Mouse (Mus musculus) layer of hippocampus, adult 2 months (tissue): ENCODE measurements around the gene Tbc1d20. TPM values are rescaled to one million over a fixed set of nuclear protein-coding genes. Genes with fewer than 3 reads are reported as not detected.
"Not testable (repeated sequence)": the region's sequence is repeated elsewhere in the genome, so short reads cannot be mapped to it uniquely, and the experiment has no call there.

ENCODE experiments used
- DNase-seq, 2 experiments: peaks; one replicate each; pipeline ENCODE4 v3.0.0; 2022; ENCODE audit warnings: low spot score in 2 of 2
- H3K27ac ChIP-seq: fragments of 200-600 bp; 2 replicates; pipeline ENCODE4 v1.8.1; 2022
- H3K4me3 ChIP-seq: fragments of 200-600 bp; 2 replicates; pipeline ENCODE4 v1.8.1; 2022; ENCODE audit warnings: mild to moderate bottlenecking
- CTCF ChIP-seq: fragments of 200-600 bp; conservative IDR thresholded peaks from 2 replicates; pipeline ENCODE4 v1.8.1; 2022; ENCODE audit warnings: antibody characterized with exemption, mild to moderate bottlenecking, moderate library complexity
- long read RNA-seq, 2 experiments: library from polyadenylated mRNA; stranded (forward); transcript quantifications; one replicate each; pipeline ENCODE4 v2.0.0; 2021; ENCODE audit warnings: borderline mapping rate in 2 of 2
- total RNA-seq, 2 experiments: library from RNA; stranded (reverse); gene quantifications; 2 replicates each; pipeline ENCODE4 v1.2.3; 2021

Tbc1d20 gene
- 10 to 100 TPM; 51.1 to 54.6 TPM for total RNA-seq
- long read RNA-seq, experiment 1, transcript Tbc1d20-201 (8 exons, 3,386 nt), result major isoform, 21 of 34 reads
- long read RNA-seq, experiment 1, partial matches to known transcripts, result 7 of 34 reads
- long read RNA-seq, experiment 1, other reads (novel, unspliced or antisense), result 5 of 34 reads
- long read RNA-seq, experiment 2, transcript Tbc1d20-201 (8 exons, 3,386 nt), result major isoform, 42 of 59 reads
- long read RNA-seq, experiment 2, partial matches to known transcripts, result 12 of 59 reads
- long read RNA-seq, experiment 2, other reads (novel, unspliced or antisense), result 5 of 59 reads

DNA sequence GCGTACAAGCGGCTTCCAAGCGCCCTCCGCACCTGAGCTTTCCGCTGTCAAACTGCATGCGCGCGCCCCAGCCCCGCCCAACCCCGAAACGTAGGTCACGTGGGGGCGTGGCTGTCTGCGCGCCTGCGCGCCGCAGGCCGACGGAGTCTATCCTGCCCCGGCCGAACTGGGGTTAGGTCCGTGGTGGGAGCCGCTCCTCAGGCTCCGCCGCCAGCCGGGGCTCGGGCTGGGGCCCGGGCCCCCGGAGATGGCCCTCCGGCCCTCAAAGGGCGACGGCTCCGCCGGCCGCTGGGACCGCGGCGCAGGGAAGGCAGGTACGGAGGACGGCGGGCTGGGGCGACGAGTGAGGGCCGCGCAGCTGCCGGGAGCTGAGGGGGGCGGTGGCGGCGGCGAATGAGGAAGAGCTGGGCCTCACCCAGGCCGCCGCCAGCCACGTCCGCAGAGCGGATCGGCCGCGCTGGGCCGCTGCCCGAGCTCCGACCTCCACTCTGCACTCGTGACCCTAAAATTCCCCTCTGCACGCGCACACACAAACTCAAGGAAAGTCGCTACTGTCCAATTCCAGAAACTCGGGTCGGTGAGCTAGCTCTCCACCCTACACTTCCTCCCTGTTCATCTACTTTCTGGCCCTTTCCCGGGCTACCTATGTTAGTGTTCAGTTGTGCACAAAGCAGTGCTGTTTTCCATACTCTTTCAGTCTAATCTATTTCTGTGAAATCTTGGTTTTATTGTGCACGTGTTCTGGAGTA, at the start of gene Tbc1d20:
Tbc1d20 (plus strand) TSS at position 102 of the 749 bp plus-strand sequence.
- Histone ChIP-seq H3K4me3 (peak within 1 kb of the TSS; percentile 81), H3K27ac (peak within 1 kb of the TSS; percentile 93)
- no peak for TF ChIP-seq CTCF
- peak; percentile 88 for DNase-seq

DNA sequence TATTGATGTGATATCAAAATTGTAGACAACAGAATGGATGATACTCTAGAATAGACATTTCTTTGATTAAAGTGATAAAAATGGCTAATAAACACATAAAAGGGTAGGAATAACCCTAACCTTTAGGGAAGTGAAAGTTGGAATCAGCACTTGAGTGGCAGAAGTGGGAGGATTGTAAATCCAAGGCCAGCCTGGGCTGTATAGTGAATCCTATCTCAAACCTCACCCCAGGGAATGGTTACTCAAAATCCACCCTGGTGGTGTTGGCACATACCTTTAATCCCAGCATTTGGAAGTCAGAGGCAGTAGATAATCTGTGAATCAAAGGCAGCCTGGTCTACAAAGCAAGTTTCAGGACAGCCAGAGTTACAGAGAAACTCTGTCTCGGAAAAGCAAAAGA, 46.4 kb upstream of the Tbc1d20 start:
- no peak for TF ChIP-seq CTCF
- Histone ChIP-seq H3K27ac (no peak overlapping the region), H3K4me3 (no peak overlapping the region)
- DNase-seq, result no peak

DNA sequence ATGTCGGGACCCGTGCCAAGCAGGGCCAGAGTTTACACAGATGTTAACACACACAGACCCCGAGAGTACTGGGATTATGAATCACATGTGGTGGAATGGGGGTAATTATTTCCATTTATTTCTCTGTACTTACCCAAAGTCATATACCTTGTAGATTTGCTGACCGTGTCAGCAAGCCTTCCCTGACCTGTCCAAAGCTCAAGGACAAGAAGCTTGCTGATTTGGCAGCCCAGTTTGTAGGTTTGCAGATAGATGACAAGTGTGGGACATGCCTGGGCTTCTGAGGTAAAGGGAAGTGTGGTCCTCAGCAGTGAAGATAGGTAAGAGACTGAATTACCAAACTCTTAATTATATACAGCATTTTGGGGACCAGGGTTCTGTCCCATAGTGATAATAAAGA, 43.1 kb upstream of the Tbc1d20 start:
- TF ChIP-seq CTCF, result no peak
- no peak for DNase-seq
- Histone ChIP-seq H3K4me3 (no peak overlapping the region), H3K27ac (no peak overlapping the region)

DNA sequence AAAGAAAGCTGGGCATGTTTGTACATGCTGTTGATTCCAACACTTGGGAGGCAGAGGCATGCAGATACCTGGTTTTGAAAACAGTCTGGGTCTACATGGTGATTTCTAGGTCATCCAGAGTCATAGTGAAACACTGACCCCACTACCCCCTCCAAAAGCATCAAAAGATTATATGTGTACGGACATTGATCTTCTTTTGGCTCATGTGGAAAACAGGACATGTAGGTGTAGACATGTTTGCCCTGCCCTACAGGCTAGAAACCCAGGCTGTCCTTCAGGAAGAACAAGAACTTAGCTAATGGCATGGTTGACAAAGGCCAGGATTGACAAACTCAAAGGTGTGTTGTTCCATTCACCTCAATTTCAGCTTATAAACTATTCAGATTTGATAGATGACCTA, 33.9 kb upstream of the Tbc1d20 start:
- no peak for DNase-seq
- Histone ChIP-seq H3K4me3 (no peak overlapping the region), H3K27ac (no peak overlapping the region)
- TF ChIP-seq CTCF, result no peak

DNA sequence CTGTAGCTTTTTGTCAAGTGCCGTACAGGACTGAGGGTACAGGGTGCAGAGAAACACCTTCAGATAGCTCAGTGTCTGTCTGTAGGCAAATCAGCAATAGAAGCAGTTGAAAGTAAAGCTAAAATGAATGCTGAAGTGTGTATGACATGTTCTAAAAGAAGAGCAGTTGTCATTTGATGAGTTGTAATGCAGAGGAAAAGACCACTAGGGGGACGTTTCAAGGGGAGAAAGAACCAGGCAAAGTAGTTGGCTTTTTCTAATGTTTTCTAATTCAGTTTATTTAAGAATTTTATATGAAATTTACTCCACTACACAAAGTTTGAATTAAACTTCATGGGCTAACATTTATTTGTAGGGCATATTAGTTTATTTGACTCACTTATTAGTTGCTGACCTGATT, 20.0 kb upstream of the Tbc1d20 start:
- TF ChIP-seq CTCF, result peak; percentile 69
- no peak for DNase-seq
- H3K4me3 ChIP-seq, result no peak overlapping the region
- H3K27ac ChIP-seq, result no peak overlapping the region

DNA sequence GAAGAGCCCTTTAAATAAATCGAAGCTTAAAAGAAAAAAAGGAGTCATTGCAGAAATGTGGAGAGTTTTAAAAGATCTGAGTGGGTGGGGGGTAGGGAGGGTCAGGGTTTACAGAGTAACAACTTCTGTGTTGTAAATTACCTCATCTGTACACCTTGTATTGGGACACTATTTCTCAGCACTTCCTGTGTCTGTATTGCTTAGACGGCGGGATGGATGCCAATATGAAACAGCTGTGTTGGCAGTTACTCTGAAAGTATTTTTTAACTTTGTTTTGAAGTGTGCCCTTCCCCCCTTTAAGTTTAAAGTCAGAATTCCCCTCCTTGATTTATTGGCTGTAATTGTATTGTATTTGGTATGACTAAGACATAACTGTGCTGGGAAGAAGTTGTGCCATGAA, 12.2 kb upstream of the Tbc1d20 start:
- no peak overlapping the region for H3K27ac ChIP-seq
- no peak for TF ChIP-seq CTCF
- no peak overlapping the region for H3K4me3 ChIP-seq
- DNase-seq, result no peak

DNA sequence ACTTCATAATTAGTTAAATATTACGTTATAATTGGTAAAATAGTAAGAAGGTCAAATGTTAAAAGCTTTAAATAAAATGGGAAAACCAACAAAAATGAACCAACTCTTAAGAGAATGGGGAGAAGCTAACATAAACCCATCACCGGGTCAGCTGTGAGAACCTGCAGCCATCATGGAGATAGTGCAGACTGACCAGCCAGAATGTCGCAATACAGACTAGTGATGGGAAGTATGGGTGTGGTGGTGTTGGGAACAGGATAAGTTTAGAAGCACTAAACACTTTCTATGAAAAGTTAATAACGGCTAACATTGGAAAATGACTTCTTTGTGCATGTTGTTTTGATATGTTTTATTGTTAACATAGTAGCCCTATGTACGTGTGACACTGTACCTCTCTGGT, 6.1 kb upstream of the Tbc1d20 start:
- Histone ChIP-seq H3K27ac (no peak overlapping the region), H3K4me3 (no peak overlapping the region)
- no peak for TF ChIP-seq CTCF
- DNase-seq, result no peak

DNA sequence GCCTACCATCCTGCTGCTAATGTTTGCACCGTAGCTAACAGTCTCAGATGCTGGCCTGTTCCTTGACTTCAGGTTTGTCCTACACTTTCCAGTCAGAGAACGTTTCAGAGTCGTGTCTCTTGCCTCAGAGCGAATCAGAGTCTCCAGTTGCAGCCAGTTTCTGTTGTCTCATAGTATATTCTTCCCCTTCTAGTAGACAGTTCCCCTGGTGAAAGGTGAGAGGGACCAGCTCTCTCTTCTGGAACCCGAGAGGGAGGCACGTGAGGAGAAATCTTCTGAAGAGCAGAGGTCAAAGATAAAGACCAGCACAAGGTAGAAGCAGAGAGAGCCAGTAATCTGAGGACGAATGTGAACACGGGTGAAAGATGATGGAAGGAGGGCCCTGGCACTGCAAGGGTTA, 5.6 kb upstream of the Tbc1d20 start:
- TF ChIP-seq CTCF, result no peak
- H3K4me3 ChIP-seq, result no peak overlapping the region
- DNase-seq, result no peak
- no peak overlapping the region for H3K27ac ChIP-seq

DNA sequence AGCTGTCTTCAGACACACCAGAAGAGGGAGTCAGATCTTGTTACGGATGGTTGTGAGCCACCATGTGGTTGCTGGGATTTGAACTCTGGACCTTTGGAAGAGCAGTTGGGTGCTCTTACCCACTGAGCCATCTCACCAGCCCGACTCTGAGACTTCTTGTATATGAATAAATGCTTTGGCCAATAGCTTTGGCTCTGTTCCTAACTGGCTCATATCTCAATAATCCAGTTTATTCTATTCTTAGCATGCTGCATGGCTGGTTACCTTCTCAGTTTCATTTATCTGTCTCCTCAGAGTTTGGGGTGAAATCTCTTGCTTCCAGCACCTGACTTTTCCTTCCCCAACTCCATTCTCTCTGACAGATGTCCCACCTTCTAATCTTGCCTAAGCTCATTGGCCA, 4.0 kb upstream of the Tbc1d20 start:
- DNase-seq, H3K27ac ChIP-seq, H3K4me3 ChIP-seq: not testable (repeated sequence)

DNA sequence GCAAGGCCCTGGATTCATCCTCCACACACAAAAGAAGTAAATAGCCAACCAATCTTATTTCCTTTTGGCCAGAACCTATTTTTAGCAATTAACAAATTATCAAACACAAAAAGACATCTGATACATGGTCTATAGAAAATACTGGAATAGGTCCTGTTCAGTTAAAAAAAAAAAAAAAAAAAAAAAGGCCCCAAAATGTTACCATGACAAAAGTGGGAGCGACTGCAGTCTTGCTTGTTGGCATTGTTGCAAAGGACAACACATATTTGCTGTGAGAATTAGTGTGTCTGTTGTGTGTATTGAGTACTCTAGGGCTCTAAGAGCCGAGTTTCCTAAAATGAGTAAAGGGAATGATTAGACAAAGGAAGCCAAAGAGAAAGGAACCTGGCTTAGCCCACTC, 1.2 kb upstream of the Tbc1d20 start:
- Histone ChIP-seq H3K4me3 (no peak overlapping the region), H3K27ac (no peak overlapping the region)
- no peak for TF ChIP-seq CTCF
- no peak for DNase-seq

DNA sequence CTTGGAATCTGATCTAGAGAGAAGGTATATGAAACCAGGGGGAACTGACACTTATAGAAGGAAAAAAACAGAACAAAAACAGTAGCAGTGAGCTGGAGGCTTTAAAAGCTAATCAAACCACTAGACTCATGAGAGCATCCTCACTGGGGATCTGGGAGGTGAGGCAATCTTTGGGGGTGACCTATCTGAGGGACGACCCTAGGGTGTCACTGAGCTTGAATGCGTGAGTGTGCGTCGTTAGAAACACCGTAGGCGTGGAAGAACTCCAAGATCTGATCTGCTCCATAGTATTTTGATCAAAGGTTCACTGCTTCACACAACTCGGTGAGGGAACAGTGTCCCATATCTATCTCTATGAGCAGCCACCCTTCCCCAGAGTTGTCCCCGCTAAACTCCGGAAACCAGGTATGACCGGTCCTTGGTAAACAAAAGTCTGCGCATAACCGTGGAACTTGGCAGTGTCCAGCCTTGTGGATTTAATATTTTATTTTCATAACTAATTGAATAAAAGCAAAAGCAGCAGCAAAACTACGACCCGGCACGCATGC, 375 bp upstream of the Tbc1d20 start:
- no peak for TF ChIP-seq CTCF
- peak overlapping the region; percentile 81 for H3K4me3 ChIP-seq
- H3K27ac ChIP-seq, result peak overlapping the region; percentile 93
- DNase-seq, result no peak

DNA sequence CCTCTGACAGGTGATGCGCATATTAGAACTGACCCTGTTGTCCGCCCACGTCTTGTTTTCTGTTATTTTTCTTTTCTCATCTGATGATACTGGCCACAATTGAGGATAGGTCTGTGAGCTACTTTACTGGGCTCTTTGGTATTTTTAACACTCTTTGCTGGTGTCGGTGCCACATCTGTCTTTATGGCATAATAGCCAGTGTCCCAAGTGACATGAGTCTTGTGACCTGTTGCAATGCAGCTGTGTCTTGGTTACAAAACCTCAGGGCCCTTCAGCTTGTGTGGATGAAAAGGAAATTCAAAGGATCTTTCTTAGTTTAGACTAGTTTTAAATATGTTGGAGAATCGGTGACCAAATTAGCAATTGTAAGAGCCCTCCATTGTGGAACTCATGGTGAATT, 913 bp downstream of the Tbc1d20 start:
- H3K4me3 ChIP-seq, result peak overlapping the region; percentile 81
- H3K27ac ChIP-seq, result peak overlapping the region; percentile 93
- no peak for DNase-seq
- TF ChIP-seq CTCF, result no peak

DNA sequence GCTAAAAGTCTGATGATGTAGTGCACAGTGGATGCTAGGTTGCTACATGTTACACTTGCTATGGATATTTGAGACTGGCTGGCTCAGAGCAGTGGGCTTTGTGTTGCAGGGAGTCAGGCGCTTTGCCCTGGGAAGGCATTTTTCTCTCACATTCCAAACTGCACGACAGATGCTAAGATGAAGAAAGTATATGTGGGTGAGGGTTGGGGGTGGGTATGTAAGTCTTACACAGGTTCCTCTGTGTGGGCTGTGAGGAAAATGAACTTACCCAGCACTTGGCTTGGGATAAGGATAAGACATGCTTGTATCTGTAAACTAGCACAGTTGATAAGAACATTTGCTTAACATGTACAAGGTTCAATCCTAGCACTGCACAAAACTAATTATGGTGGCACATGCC, 9.2 kb downstream of the Tbc1d20 start:
- DNase-seq, result no peak
- H3K27ac ChIP-seq, result no peak overlapping the region
- no peak for TF ChIP-seq CTCF
- H3K4me3 ChIP-seq, result no peak overlapping the region

DNA sequence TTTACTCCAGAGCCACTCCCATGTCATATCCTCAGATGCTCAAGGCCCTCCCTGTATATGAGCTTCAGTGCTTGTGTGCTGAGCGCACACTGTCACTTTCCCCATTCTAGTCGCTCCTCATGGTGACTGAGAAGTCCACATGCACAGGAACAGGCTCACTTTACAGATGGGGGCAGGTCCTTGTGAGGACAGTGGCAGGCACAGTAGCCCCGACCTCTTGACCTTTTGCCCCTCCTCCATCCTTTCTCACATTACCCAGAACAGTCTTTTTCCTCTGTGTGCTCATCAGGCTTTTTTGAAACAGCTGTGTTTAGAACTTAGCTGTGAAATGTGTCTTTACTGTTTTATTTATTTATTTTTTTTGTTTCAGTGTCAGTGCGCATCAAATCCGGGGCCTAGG, 10.2 kb downstream of the Tbc1d20 start:
- DNase-seq, result no peak
- no peak for TF ChIP-seq CTCF
- Histone ChIP-seq H3K4me3 (no peak overlapping the region), H3K27ac (no peak overlapping the region)
